Mouse (Mus musculus): ENCODE results near the gene Lamtor3.

DNA sequence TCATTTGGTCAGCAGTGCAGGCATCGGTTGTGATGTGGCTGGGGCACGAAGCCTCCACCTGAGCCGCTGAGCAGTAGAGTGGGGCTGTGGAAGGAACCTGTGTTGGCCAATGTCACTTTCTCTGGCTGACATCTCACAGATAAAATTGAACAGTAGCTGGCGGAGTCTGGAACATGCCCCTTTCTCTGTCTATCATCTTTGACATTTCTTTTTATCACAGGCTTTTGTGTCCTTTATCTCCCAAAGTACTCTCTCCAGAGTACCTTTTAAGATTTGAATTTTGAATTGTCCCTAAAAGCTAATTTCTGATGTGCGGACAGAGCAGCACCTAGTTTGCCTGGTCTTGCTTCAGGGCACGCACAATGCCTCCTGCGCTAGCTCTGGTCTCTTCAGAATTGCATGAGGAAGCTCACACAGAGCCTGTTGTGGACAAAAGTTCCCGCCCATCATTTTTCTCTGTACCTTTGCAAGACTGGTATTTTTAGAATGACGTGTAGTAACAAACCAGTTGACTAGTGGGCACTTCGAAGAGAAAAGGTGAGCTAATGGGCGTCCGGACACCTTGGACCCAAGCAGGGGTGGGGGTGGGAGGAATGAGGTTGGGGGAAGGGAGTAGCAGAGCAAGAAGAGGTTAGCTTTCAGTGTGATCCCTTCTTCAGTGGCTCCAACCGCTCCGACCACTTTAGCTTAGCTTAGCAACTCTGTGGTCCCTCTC is 50.0 kb downstream of the Lamtor3 start:
- no peak for TF ChIP-seq POLR2A (IDR thresholded peaks at IDR 0.05; ENCODE audit: insufficient read length, low read depth)
- no peak for TF ChIP-seq MAX (IDR thresholded peaks at IDR 0.05; ENCODE audit: low read depth)
- no peak for TF ChIP-seq E2F4 (IDR thresholded peaks at IDR 0.05; ENCODE audit: insufficient read depth)
